Mouse (Mus musculus): ENCODE measurements around the gene Oser1. TPM values are rescaled to one million over a fixed set of nuclear protein-coding genes. Genes with fewer than 3 reads are reported as not detected.
"Not testable (repeated sequence)": the region's sequence is repeated elsewhere in the genome, so short reads cannot be mapped to it uniquely, and the experiment has no call there.

Oser1 gene
- polyA plus RNA-seq, 1 experiment = 1.1 TPM

DNA sequence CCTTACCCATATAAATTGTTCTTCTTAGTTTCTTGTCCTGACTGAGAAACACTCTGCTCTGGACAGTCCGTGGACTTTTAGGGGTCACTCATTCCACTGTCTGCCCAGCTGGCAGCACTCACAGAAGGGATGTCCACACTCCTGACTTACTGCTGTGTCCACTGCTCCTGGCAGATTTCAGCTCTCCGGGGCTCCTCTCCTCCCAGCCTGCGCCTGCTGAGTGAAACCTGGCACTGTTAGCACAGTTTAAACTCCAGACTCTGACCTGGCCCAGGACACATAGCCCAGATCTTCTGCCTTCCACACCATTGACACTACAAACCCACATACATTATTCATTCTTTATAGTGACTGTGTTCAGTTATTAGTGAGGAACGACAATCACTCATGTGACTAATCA is 39.5 kb upstream of the Oser1 start:
- TF ChIP-seq GATA1 (IDR thresholded peaks at IDR 0.05; ENCODE audit: low read length) (no peak), TAL1 (IDR thresholded peaks at IDR 0.05; ENCODE audit: low read length) (no peak)
- Histone ChIP-seq H3K27me3 (ENCODE audit: control insufficient read depth) (peaks cover 9% of the 10 kb centered on the region), H3K36me3 (ENCODE audit: control insufficient read depth) (peaks cover 25% of the 10 kb centered on the region), H3K9me3 (ENCODE audit: control insufficient read depth, low read length) (no peaks in the 10 kb centered on the region), H3K4me1 (ENCODE audit: control insufficient read depth) (peaks cover 2% of the 10 kb centered on the region), H3K4me3 (replicated peaks) (no peak overlapping the region)

- Histone ChIP-seq H3K4me1 (ENCODE audit: control insufficient read depth) (peaks cover 2% of the 10 kb centered on the region), H3K4me3 (replicated peaks) (no peak overlapping the region), H3K27me3 (ENCODE audit: control insufficient read depth) (peaks cover 16% of the 10 kb centered on the region), H3K9me3 (ENCODE audit: control insufficient read depth, low read length) (no peaks in the 10 kb centered on the region), H3K36me3 (ENCODE audit: control insufficient read depth) (peaks cover 19% of the 10 kb centered on the region)
- no peak for TF ChIP-seq GATA1 (IDR thresholded peaks at IDR 0.05; ENCODE audit: low read length)
- no peak for TF ChIP-seq TAL1 (IDR thresholded peaks at IDR 0.05; ENCODE audit: low read length)
Measured at GRCm38 (mm10) chr2:163463251-163463769, 38.8 kb upstream of the Oser1 start.

DNA sequence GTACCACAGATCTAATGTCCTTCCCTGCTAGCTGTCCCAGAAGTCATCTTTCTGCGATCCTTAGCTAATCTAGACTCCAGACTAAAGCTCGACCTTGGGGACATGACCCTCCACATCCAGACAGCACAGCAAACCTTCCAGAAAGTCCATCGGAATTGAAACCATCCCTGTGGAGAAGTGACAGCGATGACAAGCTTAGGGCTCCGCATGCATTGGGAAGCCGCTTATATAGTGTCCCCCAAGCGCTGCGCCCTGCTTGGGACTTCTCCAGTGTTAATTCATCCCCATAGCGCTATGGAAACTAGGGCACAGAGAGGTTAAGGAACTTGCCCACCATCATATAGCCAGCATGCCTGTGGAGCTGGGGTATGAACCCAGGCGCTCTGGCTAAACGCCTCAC is 38.3 kb upstream of the Oser1 start:
- Histone ChIP-seq H3K4me3 (replicated peaks) (no peak overlapping the region), H3K9me3 (ENCODE audit: control insufficient read depth, low read length) (no peaks in the 10 kb centered on the region), H3K36me3 (ENCODE audit: control insufficient read depth) (peaks cover 15% of the 10 kb centered on the region), H3K4me1 (ENCODE audit: control insufficient read depth) (peaks cover 2% of the 10 kb centered on the region), H3K27me3 (ENCODE audit: control insufficient read depth) (peaks cover 20% of the 10 kb centered on the region)
- TF ChIP-seq GATA1 (IDR thresholded peaks at IDR 0.05; ENCODE audit: low read length) = no peak
- no peak for TF ChIP-seq TAL1 (IDR thresholded peaks at IDR 0.05; ENCODE audit: low read length)

DNA sequence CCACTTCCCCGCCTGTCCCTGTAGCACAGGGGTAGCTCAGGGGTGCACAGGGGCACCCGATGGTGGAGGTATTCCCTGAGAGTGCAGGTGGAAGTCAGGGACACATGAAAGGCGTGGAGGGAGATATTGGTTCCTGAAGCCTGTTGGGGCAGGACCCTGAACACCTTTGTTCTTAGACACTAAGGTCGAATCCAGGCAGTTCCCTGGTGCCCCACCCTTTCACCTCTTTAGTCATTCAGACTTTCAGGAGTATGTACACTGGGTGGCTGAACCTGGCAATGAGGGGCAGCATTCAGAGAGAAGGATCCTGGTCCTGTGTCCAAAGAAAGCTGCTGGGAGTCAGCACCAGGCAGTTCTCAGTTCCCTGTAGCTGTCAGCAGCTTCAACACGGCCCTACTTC is 37.9 kb upstream of the Oser1 start:
- no peaks in the 10 kb centered on the region for H3K9me3 ChIP-seq (ENCODE audit: control insufficient read depth, low read length)
- peaks cover 2% of the 10 kb centered on the region for H3K4me1 ChIP-seq (ENCODE audit: control insufficient read depth)
- no peak overlapping the region for H3K4me3 ChIP-seq (replicated peaks)
- TF ChIP-seq TAL1 (IDR thresholded peaks at IDR 0.05; ENCODE audit: low read length) (no peak), GATA1 (IDR thresholded peaks at IDR 0.05; ENCODE audit: low read length) (no peak)
- H3K36me3 ChIP-seq (ENCODE audit: control insufficient read depth) = peaks cover 12% of the 10 kb centered on the region
- H3K27me3 ChIP-seq (ENCODE audit: control insufficient read depth) = peaks cover 20% of the 10 kb centered on the region

DNA sequence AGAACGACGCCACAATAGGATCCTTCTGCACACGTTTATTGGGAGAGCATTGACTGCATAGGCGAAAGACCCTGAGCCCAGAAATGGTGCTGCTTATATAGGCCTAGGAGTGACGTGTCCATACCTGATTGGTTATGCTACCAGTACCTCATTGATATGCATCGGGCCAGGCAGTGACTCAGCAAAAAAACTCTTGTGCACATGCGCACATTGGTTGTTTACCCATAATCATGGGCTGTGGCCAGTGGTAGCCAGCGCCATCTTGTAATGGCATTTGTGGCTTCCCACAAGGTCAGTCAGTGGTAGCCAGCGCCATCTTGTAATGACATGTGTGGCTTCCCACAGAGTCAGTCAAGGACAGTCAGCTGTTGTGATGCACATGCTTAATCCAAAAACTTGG is 36.8 kb upstream of the Oser1 start:
- H3K4me1 ChIP-seq (ENCODE audit: control insufficient read depth); H3K36me3 ChIP-seq (ENCODE audit: control insufficient read depth); H3K9me3 ChIP-seq (ENCODE audit: control insufficient read depth, low read length); H3K4me3 ChIP-seq (replicated peaks): not testable (repeated sequence)
- peaks cover 20% of the 10 kb centered on the region for H3K27me3 ChIP-seq (ENCODE audit: control insufficient read depth)

GRCm38 (mm10) chr2:163460622-163461021 is 36.1 kb upstream of the Oser1 start:
- TF ChIP-seq TAL1 (IDR thresholded peaks at IDR 0.05; ENCODE audit: low read length) = no peak
- no peak for TF ChIP-seq GATA1 (IDR thresholded peaks at IDR 0.05; ENCODE audit: low read length)
- no peak overlapping the region for H3K4me3 ChIP-seq (replicated peaks)

DNA sequence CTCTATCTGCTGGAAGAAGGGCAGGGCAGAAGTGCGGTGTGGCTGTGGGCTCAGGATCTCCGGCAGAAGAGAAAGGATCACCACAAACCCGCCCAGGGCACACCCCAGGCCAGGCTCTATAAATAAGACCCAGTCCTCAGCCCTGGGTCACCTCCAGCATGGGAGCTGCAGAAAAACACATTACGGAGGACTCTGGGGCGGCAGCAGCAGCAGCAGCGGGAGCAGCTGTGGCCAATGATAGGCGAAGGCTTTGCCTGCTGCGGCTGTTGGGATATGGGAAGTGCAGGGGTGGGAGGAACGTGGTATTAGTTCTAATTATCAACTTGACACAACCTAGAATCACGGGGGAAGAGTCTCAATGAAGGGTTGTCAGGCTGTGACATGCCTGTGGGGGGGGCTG is 34.9 kb upstream of the Oser1 start:
- no peak overlapping the region for H3K4me3 ChIP-seq (replicated peaks)
- H3K36me3 ChIP-seq (ENCODE audit: control insufficient read depth) = no peaks in the 10 kb centered on the region
- H3K4me1 ChIP-seq (ENCODE audit: control insufficient read depth) = peaks cover 2% of the 10 kb centered on the region; the same call in 1 of the 2 replicates
- H3K9me3 ChIP-seq (ENCODE audit: control insufficient read depth, low read length) = no peaks in the 10 kb centered on the region
- peaks cover 20% of the 10 kb centered on the region for H3K27me3 ChIP-seq (ENCODE audit: control insufficient read depth)
- TF ChIP-seq GATA1 (IDR thresholded peaks at IDR 0.05; ENCODE audit: low read length) (no peak), TAL1 (IDR thresholded peaks at IDR 0.05; ENCODE audit: low read length) (no peak)

More at GRCm38 (mm10) chr2:163460622-163461021, 36.1 kb upstream of the Oser1 start:
- H3K9me3 ChIP-seq (ENCODE audit: control insufficient read depth, low read length) = no peaks in the 10 kb centered on the region
- H3K4me1 ChIP-seq (ENCODE audit: control insufficient read depth) = peaks cover 2% of the 10 kb centered on the region; the same call in 1 of the 2 replicates
- H3K36me3 ChIP-seq (ENCODE audit: control insufficient read depth) = peaks cover 2% of the 10 kb centered on the region; the same call in 1 of the 2 replicates
- H3K27me3 ChIP-seq (ENCODE audit: control insufficient read depth) = peaks cover 20% of the 10 kb centered on the region

- peaks cover 20% of the 10 kb centered on the region for H3K27me3 ChIP-seq (ENCODE audit: control insufficient read depth)
- TF ChIP-seq GATA1 (IDR thresholded peaks at IDR 0.05; ENCODE audit: low read length) (no peak), TAL1 (IDR thresholded peaks at IDR 0.05; ENCODE audit: low read length) (no peak)
- peaks cover 2% of the 10 kb centered on the region; the same call in 1 of the 2 replicates for H3K4me1 ChIP-seq (ENCODE audit: control insufficient read depth)
- H3K36me3 ChIP-seq (ENCODE audit: control insufficient read depth) = no peaks in the 10 kb centered on the region
- no peak overlapping the region for H3K4me3 ChIP-seq (replicated peaks)
- H3K9me3 ChIP-seq (ENCODE audit: control insufficient read depth, low read length) = no peaks in the 10 kb centered on the region
Measured at GRCm38 (mm10) chr2:163458539-163459265, 34.2 kb upstream of the Oser1 start.

DNA sequence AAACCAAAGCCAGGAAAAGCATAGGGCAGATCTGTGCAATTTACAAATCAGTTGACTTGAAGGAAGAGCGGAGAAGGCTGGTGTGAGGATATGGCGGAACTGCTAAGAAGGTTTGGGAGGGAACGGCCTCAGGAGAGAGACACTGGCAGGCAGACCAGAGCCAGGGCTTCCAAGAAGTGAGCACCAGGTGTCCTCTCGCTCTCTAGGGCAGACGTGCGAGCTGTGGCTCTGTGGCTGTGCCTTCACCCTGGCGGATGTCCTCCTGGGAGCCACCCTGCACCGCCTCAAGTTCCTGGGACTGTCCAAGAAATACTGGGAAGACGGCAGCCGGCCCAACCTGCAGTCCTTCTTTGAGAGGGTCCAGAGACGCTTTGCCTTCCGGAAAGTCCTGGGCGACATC is 28.9 kb upstream of the Oser1 start:
- TF ChIP-seq TAL1 (IDR thresholded peaks at IDR 0.05; ENCODE audit: low read length) = no peak
- TF ChIP-seq GATA1 (IDR thresholded peaks at IDR 0.05; ENCODE audit: low read length) = no peak

More for the DNA sequence above, 28.9 kb upstream of the Oser1 start:
- Histone ChIP-seq H3K9me3 (ENCODE audit: control insufficient read depth, low read length) (no peaks in the 10 kb centered on the region), H3K36me3 (ENCODE audit: control insufficient read depth) (no peaks in the 10 kb centered on the region), H3K4me1 (ENCODE audit: control insufficient read depth) (no peaks in the 10 kb centered on the region), H3K4me3 (replicated peaks) (no peak overlapping the region), H3K27me3 (ENCODE audit: control insufficient read depth) (peaks cover 5% of the 10 kb centered on the region)
